Mouse (Mus musculus) adrenal gland, postnatal 0 days (tissue): ENCODE measurements around the gene Rgs5. TPM values are rescaled to one million over a fixed set of nuclear protein-coding genes. Genes with fewer than 3 reads are reported as not detected.

Source experiments
- polyA plus RNA-seq: library from polyadenylated mRNA; unstranded; fragments of >200 nt; fragmentation: Nextera tagmentation; extraction: Ambion mirVana; gene quantifications from 2 replicates; pipeline ENCODE4 v1.2.1, GENCODE M21; 2015

Rgs5 gene
- 10.5 and 13.2 TPM in 2 replicates for polyA plus RNA-seq

GRCm38 (mm10) chr1:169655256-169655655, at the start of gene Rgs5:
Gene Rgs5 (plus strand): TSS chr1:169655501.

Other genes with a start within 250 kb of the Rgs5 start
- 16.3 and 17.9 TPM in 2 replicates for gene Nuf2, start 124.0 kb upstream of the Rgs5 start, polyA plus RNA-seq
- gene Rgs4, start 92.1 kb downstream of the Rgs5 start, polyA plus RNA-seq: 56.0 and 96.1 TPM in 2 replicates